Mouse (Mus musculus) G1E (cell line): Measurements from ENCODE around the gene Rftn1.

Experiments used
- CTCF ChIP-seq: IDR thresholded peaks from 2 replicates; pipeline ENCODE4 v1.5.1; 2012; ENCODE audit warnings: low read depth, low read length, inconsistent platforms, mixed read lengths
- GATA1 ChIP-seq: IDR thresholded peaks from 2 replicates; pipeline ENCODE4 v1.6.1; 2012; ENCODE audit warnings: borderline replicate concordance, low read length, inconsistent platforms, mixed read lengths
- POLR2AphosphoS5 ChIP-seq: IDR thresholded peaks from 2 replicates; pipeline ENCODE4 v1.6.1; 2012; ENCODE audit warnings: low read depth, low read length, inconsistent platforms; ENCODE audit not compliant: insufficient replicate concordance

GRCm38 (mm10) chr17:49995226-49995625, 195.2 kb downstream of the Rftn1 start:
- TF ChIP-seq CTCF, result no peak
- no peak for TF ChIP-seq POLR2AphosphoS5
- TF ChIP-seq GATA1, result no peak
